Mouse (Mus musculus): ENCODE results near the gene Arhgap18.

DNA sequence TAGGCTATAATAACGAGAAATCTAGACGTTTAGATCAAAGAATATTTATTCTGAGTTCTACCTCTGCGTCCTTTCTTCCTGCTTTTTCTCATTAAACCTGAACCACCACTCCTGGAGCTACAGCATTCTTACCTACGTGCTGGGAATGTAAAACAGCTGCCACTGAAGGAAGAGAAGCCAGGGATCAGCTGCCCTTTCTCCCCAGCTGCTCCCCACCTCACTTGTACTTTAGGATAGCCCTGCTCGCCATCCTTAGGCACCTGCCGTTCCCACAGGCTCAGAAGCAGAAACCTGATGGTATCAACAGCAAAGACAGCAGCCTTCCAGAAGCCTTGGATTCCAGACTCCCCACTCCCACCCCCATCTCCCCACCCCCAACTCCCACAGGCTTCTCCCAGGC lies 6.2 kb downstream of the Arhgap18 start:
- TF ChIP-seq CTCF (IDR thresholded peaks at IDR 0.05; ENCODE audit: control insufficient read depth, insufficient read depth, insufficient read length) (no peak), USF1 (IDR thresholded peaks at IDR 0.05; ENCODE audit: low read depth) (no peak), FOSL1 (IDR thresholded peaks at IDR 0.05; ENCODE audit: insufficient read depth, low read length, poor library complexity, severe bottlenecking) (no peak), MYOD1 (IDR thresholded peaks at IDR 0.05; ENCODE audit: control insufficient read depth, insufficient read length, low read depth) (no peak), MYOG (IDR thresholded peaks at IDR 0.05; ENCODE audit: control insufficient read depth, extremely low read depth, insufficient read length) (no peak), CEBPB (IDR thresholded peaks at IDR 0.05; ENCODE audit: low read depth) (no peak)
